Mouse (Mus musculus) heart, adult 2 months (tissue): Measurements from ENCODE around the gene Ahcy.

ENCODE experiments used
- CTCF ChIP-seq: fragments of 200-600 bp; IDR thresholded peaks from 2 replicates; pipeline ENCODE4 v1.8.1; 2022; ENCODE audit warnings: antibody characterized with exemption, mild to moderate bottlenecking, moderate library complexity
- EP300 ChIP-seq: fragments of 200-500 bp; IDR thresholded peaks from 2 replicates; pipeline ENCODE4 v1.6.1; 2011; ENCODE audit warnings: low read depth, low read length, control low read depth; ENCODE audit not compliant: insufficient read depth
- POLR2A ChIP-seq: fragments of 200-500 bp; IDR thresholded peaks from 2 replicates; pipeline ENCODE4 v1.6.1; 2011; ENCODE audit warnings: mild to moderate bottlenecking, low read depth, low read length, control low read depth; ENCODE audit not compliant: insufficient read depth

- TF ChIP-seq CTCF (peak; percentile 83), POLR2A (no peak), EP300 (0 out of 2 replicates have a peak, but pooled peaks have one; percentile 49)
These were observed 8.0 kb upstream of the Ahcy start for GRCm38 (mm10) chr2:155082121-155082803.
